Mouse (Mus musculus) small intestine, adult 2 months (tissue): Measurements from ENCODE around the gene Il1rn.

Source experiments
- CTCF ChIP-seq: fragments of 200-500 bp; IDR thresholded peaks from 2 replicates; pipeline ENCODE4 v1.5.1; 2012; ENCODE audit warnings: low read depth, mild to moderate bottlenecking, control low read depth, inconsistent platforms, low read length, moderate library complexity, mixed read lengths; ENCODE audit not compliant: insufficient replicate concordance, insufficient read length; ENCODE audit errors: extremely low read depth
- POLR2A ChIP-seq: fragments of 200-500 bp; IDR thresholded peaks from 2 replicates; pipeline ENCODE4 v1.6.1; 2012; ENCODE audit warnings: low read depth, mild to moderate bottlenecking, control low read depth, inconsistent platforms, low read length, moderate library complexity

DNA sequence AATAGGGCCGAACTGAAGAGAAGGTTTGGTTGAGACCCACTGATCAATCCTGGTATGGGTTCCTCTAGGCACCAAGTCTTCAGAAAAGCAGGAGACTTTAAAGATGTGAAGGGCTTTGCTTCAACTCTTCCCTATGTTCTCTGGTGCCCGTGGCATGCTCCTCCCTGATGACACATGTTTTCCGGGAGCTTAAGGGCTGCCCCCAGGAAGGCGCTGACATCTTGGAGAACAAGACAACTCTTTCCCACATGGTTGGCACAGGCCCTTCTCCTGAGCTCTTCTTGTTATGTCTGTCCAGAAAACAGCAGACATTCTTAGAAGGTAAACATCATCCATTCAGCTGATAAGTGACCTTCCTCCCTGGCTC lies 31.2 kb downstream of the Il1rn start:
- no peak for TF ChIP-seq POLR2A
- no peak for TF ChIP-seq CTCF
